Mouse (Mus musculus) megakaryocyte, embryonic 14.5 days (primary cell): ENCODE measurements around the gene Slc35c2. TPM values are rescaled to one million over a fixed set of nuclear protein-coding genes. Genes with fewer than 3 reads are reported as not detected.

Source experiments
- H3K27me3 ChIP-seq: replicated peaks from 2 replicates; pipeline ENCODE3; 2012; ENCODE audit warnings: inconsistent platforms
- H3K36me3 ChIP-seq: replicated peaks from 2 replicates; pipeline ENCODE3; 2012; ENCODE audit warnings: low read length, inconsistent platforms, mixed read lengths
- H3K4me1 ChIP-seq: 2 replicates; pipeline ENCODE4 v1.6.1; 2012; ENCODE audit warnings: inconsistent platforms
- H3K4me3 ChIP-seq: replicated peaks from 2 replicates; pipeline ENCODE3; 2012; ENCODE audit warnings: moderate library complexity, mild to moderate bottlenecking, inconsistent platforms
- H3K9me3 ChIP-seq: 2 replicates; pipeline ENCODE4 v1.6.1; 2012; ENCODE audit warnings: inconsistent platforms
- FLI1 ChIP-seq: IDR thresholded peaks from 2 replicates; pipeline ENCODE4 v1.6.1; 2012; ENCODE audit warnings: low read length, inconsistent platforms, mixed read lengths
- GATA1 ChIP-seq: IDR thresholded peaks from 3 replicates; pipeline ENCODE4 v1.6.1; 2012; ENCODE audit warnings: mixed read lengths, low read length, inconsistent platforms, borderline replicate concordance
- polyA plus RNA-seq: library from polyadenylated mRNA; stranded (reverse); fragments of >175 nt; gene quantifications from 2 replicates; pipeline ENCODE4 v1.2.3, GENCODE M21; 2012; ENCODE audit warnings: low replicate concordance; ENCODE audit not compliant: insufficient read depth

Slc35c2 gene
- polyA plus RNA-seq, 1 experiment: 62.9 TPM

GRCm38 (mm10) chr2:165312381-165312780, 24.7 kb upstream of the Slc35c2 start:
- H3K36me3 ChIP-seq: peaks cover 99% of the 10 kb centered on the region
- no peaks in the 10 kb centered on the region for H3K27me3 ChIP-seq
- peaks cover 27% of the 10 kb centered on the region for H3K4me1 ChIP-seq
- H3K9me3 ChIP-seq: no peaks in the 10 kb centered on the region
- H3K4me3 ChIP-seq: no peak overlapping the region
- TF ChIP-seq GATA1: no peak
- no peak for TF ChIP-seq FLI1

GRCm38 (mm10) chr2:165311577-165311976, 23.9 kb upstream of the Slc35c2 start:
- H3K36me3 ChIP-seq: peaks cover 100% of the 10 kb centered on the region
- H3K27me3 ChIP-seq: no peaks in the 10 kb centered on the region
- no peak for TF ChIP-seq FLI1
- TF ChIP-seq GATA1: no peak
- peaks cover 19% of the 10 kb centered on the region for H3K4me1 ChIP-seq
- H3K4me3 ChIP-seq: no peak overlapping the region
- no peaks in the 10 kb centered on the region for H3K9me3 ChIP-seq

DNA sequence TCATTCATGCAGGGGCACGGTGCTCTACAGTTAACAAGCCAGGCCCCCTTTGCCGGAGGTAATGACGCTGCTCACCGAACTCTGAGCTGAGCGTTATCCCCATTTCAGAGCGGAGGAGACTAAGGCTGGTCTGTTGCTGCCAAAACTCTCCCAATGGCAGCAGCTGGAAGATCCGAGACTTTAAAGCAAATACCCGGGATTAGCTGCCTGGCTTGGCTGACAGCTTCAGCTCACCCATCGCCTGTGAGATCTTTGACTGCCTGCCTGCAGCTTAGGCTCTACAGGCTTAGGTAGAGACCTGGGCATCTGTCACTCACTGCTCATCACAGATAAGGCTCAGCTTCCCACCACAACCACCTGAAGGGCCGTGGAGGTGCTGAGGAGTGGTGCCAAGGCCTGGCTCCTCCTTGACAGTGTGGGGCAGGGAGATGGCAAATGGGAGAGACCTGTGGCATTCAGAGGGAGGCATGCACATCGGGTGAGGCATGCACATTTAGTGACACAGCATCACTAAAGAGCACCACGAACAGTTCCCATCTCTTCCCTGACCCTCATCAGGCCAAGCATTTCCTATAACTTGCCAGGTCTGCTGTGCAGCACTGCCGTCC, 23.3 kb upstream of the Slc35c2 start:
- Histone ChIP-seq H3K27me3 (no peaks in the 10 kb centered on the region), H3K4me3 (no peak overlapping the region), H3K4me1 (peaks cover 12% of the 10 kb centered on the region; the same call in 1 of the 2 replicates), H3K36me3 (peaks cover 100% of the 10 kb centered on the region), H3K9me3 (no peaks in the 10 kb centered on the region)
- TF ChIP-seq FLI1 (no peak), GATA1 (no peak)

DNA sequence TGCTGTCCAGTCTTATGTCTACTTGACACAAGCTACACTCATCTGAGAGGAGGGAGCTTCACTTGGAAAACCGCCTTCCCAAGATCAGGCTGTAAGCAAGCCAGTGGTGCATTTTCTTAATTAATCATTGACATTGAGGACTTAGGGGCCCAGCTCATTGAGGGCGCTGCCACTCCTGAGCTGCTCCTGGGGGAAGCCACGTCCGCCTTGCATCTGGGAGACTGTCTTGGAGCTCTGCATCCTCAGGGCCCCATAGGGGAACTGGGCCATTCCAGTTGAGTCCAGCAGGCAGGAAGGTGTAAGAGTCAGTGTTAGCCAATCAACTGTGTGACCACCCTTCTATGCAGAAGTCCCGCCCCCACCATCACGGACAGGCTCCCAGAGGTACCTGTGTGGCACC, 20.1 kb upstream of the Slc35c2 start:
- peaks cover 100% of the 10 kb centered on the region for H3K36me3 ChIP-seq
- H3K9me3 ChIP-seq: peaks cover 6% of the 10 kb centered on the region
- no peak for TF ChIP-seq GATA1
- TF ChIP-seq FLI1: no peak
- peaks cover 7% of the 10 kb centered on the region; the same call in 1 of the 2 replicates for H3K4me1 ChIP-seq
- no peak overlapping the region for H3K4me3 ChIP-seq
- H3K27me3 ChIP-seq: no peaks in the 10 kb centered on the region

DNA sequence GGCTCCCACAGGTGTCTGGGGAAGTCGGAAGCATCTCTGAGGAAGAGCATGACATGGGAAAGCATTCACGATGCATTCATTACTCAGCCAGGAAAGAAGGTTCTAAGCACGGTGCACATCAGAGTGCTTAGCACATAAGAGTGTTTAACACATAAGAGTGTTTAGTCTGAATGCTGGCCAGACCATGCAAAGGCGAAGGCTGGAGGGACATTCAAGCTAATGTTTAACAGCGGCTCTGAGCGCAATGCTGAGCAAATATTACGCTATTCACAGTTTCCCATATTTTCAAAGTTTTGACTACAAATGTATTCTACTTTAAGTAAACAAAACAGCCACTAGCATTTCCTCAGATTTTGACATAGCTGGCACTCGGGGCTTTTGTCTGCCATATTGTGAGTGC, 17.8 kb upstream of the Slc35c2 start:
- Histone ChIP-seq H3K4me1 (no peaks in the 10 kb centered on the region; the same call in 1 of the 2 replicates), H3K36me3 (peaks cover 100% of the 10 kb centered on the region), H3K9me3 (peaks cover 6% of the 10 kb centered on the region), H3K4me3 (no peak overlapping the region), H3K27me3 (no peaks in the 10 kb centered on the region)
- no peak for TF ChIP-seq GATA1

DNA sequence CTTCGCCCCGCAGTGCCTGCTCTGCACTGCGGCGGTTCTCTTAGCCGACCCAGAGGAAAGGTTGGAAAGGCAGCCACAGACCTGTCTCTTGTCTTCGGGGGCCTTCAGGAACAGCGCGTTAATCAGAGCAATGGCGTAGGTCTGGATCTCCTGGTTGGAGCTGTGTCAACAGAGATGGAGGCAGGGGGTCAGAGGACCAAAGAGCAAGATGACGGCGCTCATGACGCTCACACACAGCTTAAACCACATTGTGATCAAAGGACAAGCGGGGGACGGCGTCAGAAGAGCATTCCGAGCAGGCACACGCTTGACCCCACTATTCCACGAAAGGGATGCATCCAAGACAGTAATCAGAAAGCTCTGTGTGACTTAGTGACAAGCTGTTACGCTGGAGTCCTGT, 17.1 kb upstream of the Slc35c2 start:
- H3K4me1 ChIP-seq: no peaks in the 10 kb centered on the region; the same call in 1 of the 2 replicates
- H3K9me3 ChIP-seq: peaks cover 6% of the 10 kb centered on the region
- H3K36me3 ChIP-seq: peaks cover 100% of the 10 kb centered on the region
- TF ChIP-seq FLI1: no peak
- no peak overlapping the region for H3K4me3 ChIP-seq
- H3K27me3 ChIP-seq: no peaks in the 10 kb centered on the region

DNA sequence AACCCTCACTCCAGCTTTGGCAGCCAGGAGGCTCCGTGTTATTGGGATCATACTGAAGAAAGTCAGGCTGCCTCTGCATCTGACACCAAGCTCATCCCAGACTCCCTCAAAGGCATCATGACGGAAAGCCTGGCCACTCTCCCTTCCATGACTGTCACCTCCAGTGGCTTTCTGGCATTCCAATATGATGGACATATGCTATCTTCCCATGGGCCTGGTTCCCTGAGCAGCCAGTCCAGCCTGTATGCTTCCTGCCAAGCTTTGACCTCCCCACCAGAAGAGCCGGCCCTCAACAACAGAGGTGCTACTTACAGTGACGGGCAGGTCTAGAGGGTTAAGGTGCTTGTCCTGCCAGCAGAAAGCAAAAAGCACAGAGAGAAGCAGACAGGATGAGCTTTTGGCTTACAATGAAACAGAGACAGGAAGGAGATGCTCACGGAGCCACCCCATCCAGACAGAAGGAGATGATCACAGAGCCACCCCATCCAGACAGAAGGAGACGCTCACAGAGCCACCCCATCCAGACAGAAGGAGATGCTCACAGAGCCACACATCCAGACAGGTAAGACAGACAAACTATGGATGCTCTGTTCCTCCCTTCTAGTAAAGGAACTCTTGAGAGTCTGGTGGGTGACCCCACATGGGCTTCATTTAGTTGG, 15.8 kb upstream of the Slc35c2 start:
- peaks cover 100% of the 10 kb centered on the region for H3K36me3 ChIP-seq

DNA sequence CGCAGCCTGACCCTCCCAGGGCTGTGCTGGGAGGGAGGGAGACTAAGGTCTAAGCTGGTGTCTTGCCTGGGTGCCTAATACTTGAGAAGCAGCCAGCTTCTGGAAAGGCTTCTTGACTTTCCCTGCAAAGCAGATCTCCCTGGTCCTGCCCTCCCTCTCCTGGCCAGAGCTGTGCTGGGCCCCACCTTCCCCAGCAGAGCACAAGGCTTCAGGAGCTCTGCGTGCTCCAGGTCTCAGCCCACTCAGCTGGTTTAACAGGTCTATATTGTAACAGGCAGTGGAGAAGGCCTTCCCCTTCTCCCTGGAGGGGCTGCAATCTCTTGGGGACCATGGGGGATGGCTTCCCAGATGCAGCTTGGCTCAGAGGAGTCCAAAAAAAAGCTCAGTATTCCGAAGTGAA, 13.7 kb upstream of the Slc35c2 start:
- peaks cover 100% of the 10 kb centered on the region for H3K36me3 ChIP-seq
- H3K4me1 ChIP-seq: peaks cover 4% of the 10 kb centered on the region; the same call in 1 of the 2 replicates
- H3K9me3 ChIP-seq: peaks cover 6% of the 10 kb centered on the region
- no peak for TF ChIP-seq FLI1
- TF ChIP-seq GATA1: no peak
- no peaks in the 10 kb centered on the region for H3K27me3 ChIP-seq
- no peak overlapping the region for H3K4me3 ChIP-seq

More for the DNA sequence above, 15.8 kb upstream of the Slc35c2 start:
- TF ChIP-seq GATA1: no peak
- TF ChIP-seq FLI1: no peak
- peaks cover 4% of the 10 kb centered on the region; the same call in 1 of the 2 replicates for H3K4me1 ChIP-seq
- H3K27me3 ChIP-seq: no peaks in the 10 kb centered on the region
- H3K9me3 ChIP-seq: peaks cover 6% of the 10 kb centered on the region
- no peak overlapping the region for H3K4me3 ChIP-seq

DNA sequence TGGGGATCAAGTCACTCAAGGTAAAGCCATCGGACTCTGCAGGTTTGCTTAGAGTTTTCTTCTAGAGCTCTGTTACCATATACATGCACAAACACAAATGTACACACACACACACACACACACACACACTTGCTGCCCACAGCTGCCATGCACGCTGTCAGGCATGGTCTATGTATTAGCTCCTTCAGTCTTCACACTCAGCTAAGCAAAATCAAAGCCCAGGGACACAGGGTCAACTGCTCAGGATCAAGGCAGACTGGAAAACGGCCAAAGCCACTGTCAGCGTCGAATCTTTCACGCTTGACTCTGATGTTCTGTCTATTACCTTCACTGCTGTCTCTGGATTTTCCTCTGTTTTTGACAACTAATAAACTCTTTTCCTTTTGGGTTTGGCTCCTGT, 13.2 kb upstream of the Slc35c2 start:
- Histone ChIP-seq H3K36me3 (peaks cover 100% of the 10 kb centered on the region), H3K27me3 (no peaks in the 10 kb centered on the region), H3K4me1 (peaks cover 4% of the 10 kb centered on the region; the same call in 1 of the 2 replicates), H3K9me3 (peaks cover 6% of the 10 kb centered on the region), H3K4me3 (no peak overlapping the region)
- no peak for TF ChIP-seq GATA1
- no peak for TF ChIP-seq FLI1

DNA sequence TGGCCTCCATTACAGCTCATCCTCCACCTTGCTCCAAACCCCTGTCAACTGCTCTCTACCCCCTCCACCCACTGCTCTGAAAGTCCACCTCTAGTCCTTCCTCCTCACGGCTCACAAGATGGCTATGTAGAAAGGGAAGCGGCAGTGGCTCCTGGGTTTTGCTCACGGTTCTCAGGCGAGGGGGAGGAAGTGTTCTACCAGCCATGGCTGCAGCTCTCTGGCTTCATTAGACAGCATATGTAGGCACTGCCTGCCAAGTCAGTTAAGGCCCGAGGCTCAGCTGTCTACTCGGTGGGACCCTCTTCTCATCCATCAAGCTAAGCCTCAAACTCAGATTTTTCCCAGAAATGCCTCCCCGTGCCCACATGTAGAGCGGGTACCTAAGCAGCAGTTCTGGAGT, 12.8 kb upstream of the Slc35c2 start:
- Histone ChIP-seq H3K9me3 (peaks cover 6% of the 10 kb centered on the region), H3K36me3 (peaks cover 100% of the 10 kb centered on the region), H3K4me1 (peaks cover 4% of the 10 kb centered on the region; the same call in 1 of the 2 replicates), H3K4me3 (no peak overlapping the region), H3K27me3 (no peaks in the 10 kb centered on the region)
- TF ChIP-seq GATA1 (no peak), FLI1 (no peak)

DNA sequence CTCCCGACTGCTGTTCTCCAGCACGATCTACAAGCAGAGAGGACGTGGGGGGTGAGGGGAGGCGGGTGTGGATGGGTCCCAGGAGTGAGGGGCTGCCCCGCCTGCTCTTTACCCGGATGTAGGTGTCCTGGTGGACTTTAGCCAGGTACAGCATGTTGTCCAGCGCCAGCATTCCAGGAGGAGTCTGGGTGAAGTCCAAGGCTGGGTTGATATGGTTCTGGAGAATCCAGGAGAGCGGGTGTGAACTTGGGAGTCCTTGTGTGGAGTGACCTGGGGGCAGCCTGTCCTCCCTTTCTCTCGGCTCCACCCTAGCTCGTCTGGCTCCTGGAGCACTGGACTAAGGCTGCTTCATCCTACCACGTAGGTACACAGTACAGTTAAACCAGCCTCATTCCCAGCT, 9.8 kb upstream of the Slc35c2 start:
- no peak overlapping the region for H3K4me3 ChIP-seq
- peaks cover 15% of the 10 kb centered on the region for H3K4me1 ChIP-seq
- peaks cover 96% of the 10 kb centered on the region for H3K36me3 ChIP-seq
- TF ChIP-seq FLI1 (no peak), GATA1 (no peak)
- no peaks in the 10 kb centered on the region for H3K27me3 ChIP-seq
- no peaks in the 10 kb centered on the region for H3K9me3 ChIP-seq
